Mouse (Mus musculus) brown adipose tissue, adult 24 weeks (tissue): ENCODE measurements around the gene Ube2g1. TPM values are rescaled to one million over a fixed set of nuclear protein-coding genes. Genes with fewer than 3 reads are reported as not detected.
"Not testable (repeated sequence)": the region's sequence is repeated elsewhere in the genome, so short reads cannot be mapped to it uniquely, and the experiment has no call there.

Experiments used
- H3K27ac ChIP-seq: fragments of 200-500 bp; replicated peaks from 2 replicates; pipeline ENCODE4 v1.5.1; 2012; ENCODE audit warnings: low read depth, mild to moderate bottlenecking, low read length
- H3K4me1 ChIP-seq: fragments of 200-500 bp; 2 replicates; pipeline ENCODE4 v1.6.1; 2012; ENCODE audit warnings: low read length, mixed read lengths; ENCODE audit not compliant: control insufficient read depth, insufficient read depth, insufficient read length
- H3K4me3 ChIP-seq: fragments of 200-500 bp; 2 replicates; pipeline ENCODE4 v1.5.1; 2012; ENCODE audit warnings: low read depth, mild to moderate bottlenecking, low read length, moderate library complexity; ENCODE audit not compliant: insufficient read depth
- polyA plus RNA-seq: library from polyadenylated mRNA; stranded (reverse); fragments of >200 nt; gene quantifications from 2 replicates; pipeline ENCODE4 v1.2.4, GENCODE M21; 2012; ENCODE audit not compliant: missing spikeins, insufficient read depth, insufficient read length

Ube2g1 gene
- polyA plus RNA-seq, 1 experiment: 22.8 TPM

GRCm38 (mm10) chr11:72581609-72582447 is 25.3 kb upstream of the Ube2g1 start:
- no peak overlapping the region for H3K27ac ChIP-seq
- no peaks in the 10 kb centered on the region for H3K4me1 ChIP-seq
- no peak overlapping the region for H3K4me3 ChIP-seq

- Histone ChIP-seq H3K27ac (no peak overlapping the region), H3K4me3 (no peak overlapping the region), H3K4me1 (no peaks in the 10 kb centered on the region)
Measured at GRCm38 (mm10) chr11:72582448-72582705, 24.7 kb upstream of the Ube2g1 start.

GRCm38 (mm10) chr11:72583092-72583491 is 24.0 kb upstream of the Ube2g1 start:
- no peak overlapping the region for H3K27ac ChIP-seq
- H3K4me1 ChIP-seq: no peaks in the 10 kb centered on the region
- H3K4me3 ChIP-seq: no peak overlapping the region

GRCm38 (mm10) chr11:72586570-72586969 is 20.5 kb upstream of the Ube2g1 start:
- no peaks in the 10 kb centered on the region for H3K4me1 ChIP-seq
- H3K4me3 ChIP-seq: no peak overlapping the region
- H3K27ac ChIP-seq: no peak overlapping the region

GRCm38 (mm10) chr11:72587537-72588233 is 19.4 kb upstream of the Ube2g1 start:
- Histone ChIP-seq H3K4me3 (no peak overlapping the region), H3K27ac (no peak overlapping the region), H3K4me1 (no peaks in the 10 kb centered on the region)

GRCm38 (mm10) chr11:72595010-72595737 is 11.9 kb upstream of the Ube2g1 start:
- Histone ChIP-seq H3K27ac (no peak overlapping the region), H3K4me1 (no peaks in the 10 kb centered on the region), H3K4me3 (no peak overlapping the region)

- Histone ChIP-seq H3K27ac (no peak overlapping the region), H3K4me3 (no peak overlapping the region), H3K4me1 (no peaks in the 10 kb centered on the region)
Measured at GRCm38 (mm10) chr11:72597780-72598179, 9.3 kb upstream of the Ube2g1 start.

- peak overlapping the region; percentile 92 for H3K4me3 ChIP-seq
- H3K27ac ChIP-seq: peak overlapping the region; percentile 87
Measured at GRCm38 (mm10) chr11:72607469-72608070, 487 bp downstream of the Ube2g1 start.

GRCm38 (mm10) chr11:72608071-72608679 is 1.1 kb downstream of the Ube2g1 start:
- peak overlapping the region; percentile 92 for H3K4me3 ChIP-seq
- H3K4me1 ChIP-seq: peaks cover 5% of the 10 kb centered on the region
- peak overlapping the region; percentile 75 for H3K27ac ChIP-seq

More at GRCm38 (mm10) chr11:72607469-72608070, 487 bp downstream of the Ube2g1 start:
- H3K4me1 ChIP-seq: peaks cover 5% of the 10 kb centered on the region

GRCm38 (mm10) chr11:72609242-72609641 is 2.2 kb downstream of the Ube2g1 start:
- H3K27ac ChIP-seq: no peak overlapping the region
- H3K4me1 ChIP-seq: peaks cover 5% of the 10 kb centered on the region
- no peak overlapping the region for H3K4me3 ChIP-seq

- H3K4me3 ChIP-seq, H3K27ac ChIP-seq, H3K4me1 ChIP-seq: not testable (repeated sequence)
Measured at GRCm38 (mm10) chr11:72614336-72614735, 7.3 kb downstream of the Ube2g1 start.

GRCm38 (mm10) chr11:72615931-72616330 is 8.8 kb downstream of the Ube2g1 start:
- no peak overlapping the region for H3K27ac ChIP-seq
- H3K4me3 ChIP-seq: no peak overlapping the region
- peaks cover 3% of the 10 kb centered on the region for H3K4me1 ChIP-seq

GRCm38 (mm10) chr11:72618476-72618875 is 11.4 kb downstream of the Ube2g1 start:
- H3K27ac ChIP-seq: no peak overlapping the region
- H3K4me3 ChIP-seq: no peak overlapping the region
- H3K4me1 ChIP-seq: peaks cover 3% of the 10 kb centered on the region

- H3K4me3 ChIP-seq: no peak overlapping the region
- peaks cover 5% of the 10 kb centered on the region for H3K4me1 ChIP-seq
- H3K27ac ChIP-seq: no peak overlapping the region
Measured at GRCm38 (mm10) chr11:72642730-72643129, 35.6 kb downstream of the Ube2g1 start.

- Histone ChIP-seq H3K4me3 (no peak overlapping the region), H3K27ac (no peak overlapping the region), H3K4me1 (peaks cover 5% of the 10 kb centered on the region)
Measured at GRCm38 (mm10) chr11:72645386-72645785, 38.3 kb downstream of the Ube2g1 start.
